Mouse (Mus musculus): Measurements from ENCODE around the gene Tepsin.

GRCm38 (mm10) chr11:120069261-120069660 is 29.3 kb downstream of the Tepsin start:
- TF ChIP-seq EP300 (IDR thresholded peaks at IDR 0.05; ENCODE audit: low read depth) (no peak), CTCF (IDR thresholded peaks at IDR 0.05; ENCODE audit: low read depth) (no peak)

All from liver, embryonic 14.5 days (tissue).